Mouse (Mus musculus): Measurements from ENCODE around the gene Zbtb9. TPM values are rescaled to one million over a fixed set of nuclear protein-coding genes. Genes with fewer than 3 reads are reported as not detected.

Gene Zbtb9
- total RNA-seq, 2 experiments from 2014 or later: 4.1 to 4.8 TPM

GRCm38 (mm10) chr17:26946567-26946966 is 26.4 kb upstream of the Zbtb9 start:
- DNase-seq (ENCODE audit: low spot score in 2 of 2): peak; percentile 73 to 82

- DNase-seq (ENCODE audit: low spot score in 2 of 2): no peak
Observed at GRCm38 (mm10) chr17:26947231-26948100, 25.5 kb upstream of the Zbtb9 start.

GRCm38 (mm10) chr17:26948316-26949050 is 24.5 kb upstream of the Zbtb9 start:
- peak in 1 of 2 experiments; percentile 49 for DNase-seq (ENCODE audit: low spot score in 2 of 2)

- no peak for DNase-seq (ENCODE audit: low spot score in 2 of 2)
Observed at GRCm38 (mm10) chr17:26949051-26949577, 23.9 kb upstream of the Zbtb9 start.

- DNase-seq (ENCODE audit: low spot score in 2 of 2): no peak
Observed at GRCm38 (mm10) chr17:26949866-26950265, 23.1 kb upstream of the Zbtb9 start.

- no peak for DNase-seq (ENCODE audit: low spot score in 2 of 2)
Observed at GRCm38 (mm10) chr17:26950560-26951288, 22.2 kb upstream of the Zbtb9 start.

- DNase-seq (ENCODE audit: low spot score in 2 of 2): peak; percentile 65 to 80
Observed at GRCm38 (mm10) chr17:26951406-26951805, 21.6 kb upstream of the Zbtb9 start.

- DNase-seq (ENCODE audit: low spot score in 2 of 2): no peak
Observed at GRCm38 (mm10) chr17:26951952-26952877, 20.8 kb upstream of the Zbtb9 start.

GRCm38 (mm10) chr17:26953201-26953600 is 19.8 kb upstream of the Zbtb9 start:
- no peak for DNase-seq (ENCODE audit: low spot score in 2 of 2)

- DNase-seq (ENCODE audit: low spot score in 2 of 2): no peak
Observed at GRCm38 (mm10) chr17:26953726-26954125, 19.2 kb upstream of the Zbtb9 start.

GRCm38 (mm10) chr17:26956309-26956708 is 16.7 kb upstream of the Zbtb9 start:
- no peak for DNase-seq (ENCODE audit: low spot score in 2 of 2)

GRCm38 (mm10) chr17:26956895-26957294 is 16.1 kb upstream of the Zbtb9 start:
- DNase-seq (ENCODE audit: low spot score in 2 of 2): peak; percentile 6 to 11

- DNase-seq (ENCODE audit: low spot score in 2 of 2): peak in 1 of 2 experiments; percentile 14
Observed at GRCm38 (mm10) chr17:26957872-26958271, 15.1 kb upstream of the Zbtb9 start.

- DNase-seq (ENCODE audit: low spot score in 2 of 2): peak in 1 of 2 experiments; percentile 13
Observed at GRCm38 (mm10) chr17:26958880-26959279, 14.1 kb upstream of the Zbtb9 start.

GRCm38 (mm10) chr17:26959815-26960214 is 13.2 kb upstream of the Zbtb9 start:
- DNase-seq (ENCODE audit: low spot score in 2 of 2): peak in 1 of 2 experiments; percentile 13

GRCm38 (mm10) chr17:26961572-26962240 is 11.3 kb upstream of the Zbtb9 start:
- DNase-seq (ENCODE audit: low spot score in 2 of 2): no peak

- no peak for DNase-seq (ENCODE audit: low spot score in 2 of 2)
Observed at GRCm38 (mm10) chr17:26966993-26967392, 6.0 kb upstream of the Zbtb9 start.

- DNase-seq (ENCODE audit: low spot score in 2 of 2): no peak
Observed at GRCm38 (mm10) chr17:26967477-26967876, 5.5 kb upstream of the Zbtb9 start.

- DNase-seq (ENCODE audit: low spot score in 2 of 2): no peak
Observed at GRCm38 (mm10) chr17:26968200-26968611, 4.8 kb upstream of the Zbtb9 start.
